Mouse (Mus musculus) heart, embryonic 15.5 days (tissue): Measurements from ENCODE around the gene 1700001C19Rik. TPM values are rescaled to one million over a fixed set of nuclear protein-coding genes. Genes with fewer than 3 reads are reported as not detected.
"Not testable (repeated sequence)": the region's sequence is repeated elsewhere in the genome, so short reads cannot be mapped to it uniquely, and the experiment has no call there.

Experiments used
- ATAC-seq: fragments of 200-750 bp; cut with Nextera tagmentation; replicated peaks from 2 replicates; pipeline ENCODE4 v1.8.0; 2017; ENCODE audit warnings: low read depth, moderate TSS enrichment; ENCODE audit not compliant: insufficient number of reproducible peaks, insufficient read depth, low FRiP score
- H3K27ac ChIP-seq: fragments of 300-500 bp; sonication (generic); 2 replicates; pipeline ENCODE4 v1.5.1; 2015; ENCODE audit warnings: mild to moderate bottlenecking, inconsistent platforms
- H3K27me3 ChIP-seq: fragments of 300-500 bp; sonication (generic); 2 replicates; pipeline ENCODE4 v1.6.1; 2015; ENCODE audit warnings: inconsistent platforms
- H3K36me3 ChIP-seq: fragments of 300-500 bp; sonication (generic); 2 replicates; pipeline ENCODE4 v1.6.1; 2015; ENCODE audit warnings: mild to moderate bottlenecking, inconsistent platforms
- H3K4me1 ChIP-seq: fragments of 300-500 bp; sonication (generic); replicated peaks from 2 replicates; pipeline ENCODE4 v1.6.1; 2015; ENCODE audit warnings: inconsistent platforms
- H3K4me2 ChIP-seq: fragments of 300-500 bp; sonication (generic); 2 replicates; pipeline ENCODE4 v1.6.1; 2015; ENCODE audit warnings: inconsistent platforms, mild to moderate bottlenecking, moderate library complexity
- H3K4me3 ChIP-seq: fragments of 300-500 bp; sonication (generic); 2 replicates; pipeline ENCODE4 v1.5.1; 2015; ENCODE audit warnings: mild to moderate bottlenecking, inconsistent platforms
- H3K9ac ChIP-seq: fragments of 300-500 bp; sonication (generic); 2 replicates; pipeline ENCODE4 v1.6.1; 2015; ENCODE audit warnings: mild to moderate bottlenecking, inconsistent platforms
- H3K9me3 ChIP-seq: fragments of 300-500 bp; sonication (generic); replicated peaks from 2 replicates; pipeline ENCODE4 v1.6.1; 2016; ENCODE audit warnings: inconsistent platforms
- WGBS: fragments of 180-500 bp; shearing (Covaris S2); methylation state at CpG from one replicate; pipeline ENCODE4 v1.1.7; 2015; ENCODE audit warnings: mixed read lengths; 5-methylcytosine and 5-hydroxymethylcytosine counted together
- polyA plus RNA-seq: library from polyadenylated mRNA; unstranded; fragments of >200 nt; fragmentation: Nextera tagmentation; extraction: Ambion mirVana; gene quantifications from 2 replicates; pipeline ENCODE4 v1.2.1, GENCODE M21; 2015

The 1700001C19Rik gene
- polyA plus RNA-seq, 1 experiment from 2014 or later: 1.0 TPM

DNA sequence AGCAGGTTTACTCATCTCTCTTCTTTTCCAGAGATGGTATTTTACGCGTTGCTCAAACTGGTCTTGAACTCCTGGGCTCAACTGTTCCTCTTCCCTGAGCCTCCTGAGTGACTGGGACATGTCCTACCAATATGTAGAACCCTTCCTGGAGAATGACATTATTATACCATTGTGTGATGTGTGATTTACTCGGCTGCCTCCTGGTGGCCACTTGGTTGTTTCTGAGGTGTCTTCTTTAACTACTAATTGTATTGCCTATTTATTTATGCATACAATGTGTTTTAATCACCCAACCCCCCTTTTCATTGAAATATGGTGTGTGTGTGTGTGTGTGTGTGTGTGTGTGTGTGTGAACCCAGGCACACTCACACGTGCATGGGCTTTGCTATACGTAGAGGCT, 6.4 kb downstream of the 1700001C19Rik start:
- no peak for ATAC-seq

DNA sequence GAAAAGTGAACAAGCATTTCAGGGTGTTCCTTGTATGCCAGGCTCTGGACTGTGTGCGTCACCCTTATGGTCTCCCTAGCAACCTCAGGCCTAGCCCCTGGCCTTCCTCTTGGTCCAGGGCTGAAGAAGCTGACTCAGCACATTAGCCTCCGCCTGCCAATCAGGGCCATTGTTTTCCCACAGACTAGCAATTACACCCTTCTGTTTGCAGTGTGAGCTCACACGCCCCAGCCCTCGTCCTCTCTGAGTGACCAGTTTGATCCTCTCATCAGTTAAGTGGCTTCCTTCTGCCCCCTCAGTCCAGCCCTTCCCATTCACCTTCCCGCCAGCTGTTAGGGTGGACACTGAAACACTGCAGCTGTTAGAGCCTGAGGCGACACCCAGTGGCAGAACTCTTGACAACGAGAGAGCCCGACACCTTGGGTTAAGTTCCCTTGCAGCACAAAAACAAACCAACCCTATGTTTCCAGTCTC, 8.3 kb downstream of the 1700001C19Rik start:
- Histone ChIP-seq H3K9me3 (no peaks in the 10 kb centered on the region), H3K36me3 (no peaks in the 10 kb centered on the region), H3K4me1 (peaks cover 11% of the 10 kb centered on the region), H3K27ac (no peak overlapping the region), H3K27me3 (no peaks in the 10 kb centered on the region), H3K4me2 (peak overlapping the region; percentile 48), H3K9ac (no peak overlapping the region), H3K4me3 (0 out of 2 replicates have a peak overlapping the region, but pooled peaks have one; percentile 13)
- peak; percentile 68 for ATAC-seq
- WGBS: 10% methylated on average over 8 of the region's 8 CpGs

More for the DNA sequence above, 6.4 kb downstream of the 1700001C19Rik start:
- 69% methylated on average over 5 of the region's 5 CpGs for WGBS
- H3K4me1 ChIP-seq: peaks cover 6% of the 10 kb centered on the region; the same call in 1 of the 2 replicates
- no peak overlapping the region for H3K4me2 ChIP-seq
- H3K27ac ChIP-seq: no peak overlapping the region
- no peaks in the 10 kb centered on the region for H3K27me3 ChIP-seq
- no peak overlapping the region for H3K9ac ChIP-seq
- H3K4me3 ChIP-seq: no peak overlapping the region
- H3K9me3 ChIP-seq: no peaks in the 10 kb centered on the region
- no peaks in the 10 kb centered on the region for H3K36me3 ChIP-seq

DNA sequence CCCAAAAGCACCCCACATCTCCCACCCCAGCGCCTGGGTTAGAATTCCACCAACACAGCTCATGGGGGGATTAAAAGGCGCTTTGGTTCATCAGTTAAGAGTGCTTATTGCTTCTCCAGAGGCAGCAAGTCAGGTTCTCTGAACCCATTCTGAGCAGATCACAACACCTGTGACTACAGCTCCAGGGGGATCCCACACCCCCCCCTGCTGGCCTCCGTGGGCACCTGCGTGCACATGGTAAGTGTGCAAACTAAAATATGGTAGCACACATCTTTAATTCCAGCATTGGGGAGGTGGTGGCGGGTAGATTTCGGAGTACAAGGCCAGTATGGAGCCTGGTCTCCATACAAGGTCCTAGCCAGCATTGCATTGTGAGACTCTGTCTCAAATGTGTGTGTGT, 9.9 kb downstream of the 1700001C19Rik start:
- H3K9ac ChIP-seq: no peak overlapping the region
- no peak for ATAC-seq
- no peaks in the 10 kb centered on the region for H3K9me3 ChIP-seq
- no peak overlapping the region for H3K27ac ChIP-seq
- H3K36me3 ChIP-seq: no peaks in the 10 kb centered on the region
- 60% methylated on average over 6 of the region's 6 CpGs for WGBS
- H3K27me3 ChIP-seq: no peaks in the 10 kb centered on the region
- H3K4me3 ChIP-seq: no peak overlapping the region
- H3K4me2 ChIP-seq: no peak overlapping the region
- H3K4me1 ChIP-seq: peaks cover 11% of the 10 kb centered on the region

DNA sequence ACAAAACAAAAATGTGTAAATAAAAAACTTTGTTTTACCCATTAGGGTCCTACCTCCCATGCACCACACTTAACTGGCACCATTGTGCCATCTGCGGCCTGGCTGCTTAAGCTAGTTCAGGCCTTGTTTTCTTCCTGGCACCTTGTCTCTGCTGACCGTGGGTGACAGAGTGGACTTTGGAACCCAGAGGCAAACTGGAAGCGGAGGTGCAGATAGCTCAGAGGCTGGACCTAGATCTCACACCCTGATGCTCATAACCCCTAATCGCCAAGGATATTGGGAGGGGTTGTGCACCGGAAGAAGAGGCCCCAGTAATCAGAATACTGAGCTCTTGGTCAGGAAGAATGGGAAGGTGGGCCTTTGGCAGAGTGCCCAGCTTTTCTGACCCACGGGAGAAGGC, 13.0 kb downstream of the 1700001C19Rik start:
- Histone ChIP-seq H3K36me3 (no peaks in the 10 kb centered on the region), H3K27ac (no peak overlapping the region), H3K4me1 (peaks cover 10% of the 10 kb centered on the region), H3K9ac (no peak overlapping the region), H3K27me3 (no peaks in the 10 kb centered on the region), H3K9me3 (no peaks in the 10 kb centered on the region), H3K4me3 (no peak overlapping the region), H3K4me2 (no peak overlapping the region)
- 59% methylated on average over 6 of the region's 6 CpGs for WGBS
- ATAC-seq: no peak

DNA sequence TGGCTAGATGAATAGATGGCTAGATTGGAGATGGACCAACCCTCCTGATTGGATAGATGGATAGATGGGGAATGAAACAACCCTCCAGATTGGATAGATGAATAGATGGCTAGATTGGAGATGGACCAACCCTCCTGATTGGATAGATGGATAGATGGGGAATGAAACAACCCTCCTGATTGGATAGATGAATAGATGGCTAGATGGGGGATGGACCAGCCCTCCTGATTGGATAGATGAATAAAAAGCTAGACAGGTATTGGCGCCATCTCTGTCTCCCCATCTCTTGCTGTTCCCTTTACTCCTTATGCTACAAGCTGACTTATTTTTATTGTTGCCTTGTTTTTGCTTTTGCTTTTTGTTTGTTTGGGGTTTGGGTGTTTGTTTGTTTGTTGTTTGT, 14.6 kb downstream of the 1700001C19Rik start:
- not testable (repeated sequence) for H3K4me3 ChIP-seq

DNA sequence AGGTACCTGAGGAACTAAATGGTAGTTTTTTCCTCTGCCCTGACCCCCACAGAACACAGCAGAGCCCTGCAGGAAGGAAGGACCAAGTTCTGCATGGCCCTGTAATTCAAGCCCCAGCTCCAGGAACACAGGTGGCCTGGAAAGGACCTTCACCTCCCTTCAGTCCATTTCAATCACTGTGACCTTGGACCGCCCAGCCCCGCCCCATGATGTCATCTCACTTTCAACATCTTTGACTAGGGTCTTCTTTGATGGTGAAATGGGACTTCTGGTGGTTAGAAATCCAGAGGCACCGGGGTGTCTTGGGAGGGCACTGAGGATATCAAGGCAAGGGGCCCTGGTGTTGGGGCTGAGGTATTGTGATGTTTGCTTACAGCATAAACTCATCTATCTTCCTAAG, 15.6 kb downstream of the 1700001C19Rik start:
- 68% methylated on average over 3 of the region's 3 CpGs for WGBS

More for the DNA sequence above, 14.6 kb downstream of the 1700001C19Rik start:
- H3K27me3 ChIP-seq, H3K9me3 ChIP-seq, H3K4me1 ChIP-seq, H3K9ac ChIP-seq, H3K36me3 ChIP-seq, H3K4me2 ChIP-seq, H3K27ac ChIP-seq, ATAC-seq: not testable (repeated sequence)
- WGBS: 92% methylated on average over 1 of the region's 1 CpGs

DNA sequence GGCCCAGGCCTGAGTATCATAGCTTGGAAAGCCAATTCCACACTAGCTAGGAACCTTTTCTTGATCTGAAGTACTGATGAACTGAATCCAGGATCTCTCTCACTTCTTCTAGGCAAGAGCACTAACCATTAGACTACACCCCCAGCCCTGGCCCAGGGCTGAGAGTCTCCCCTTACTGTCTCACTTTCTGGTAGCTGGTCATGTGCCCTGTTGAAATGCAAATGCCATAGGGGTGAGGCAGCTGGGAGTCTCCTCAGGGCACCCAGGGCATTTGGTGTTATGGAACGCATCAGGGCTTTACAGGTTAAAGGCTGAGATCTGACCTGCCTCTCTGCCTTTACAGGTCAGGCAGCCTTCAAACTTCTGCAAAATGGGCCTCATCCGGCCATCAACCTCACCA, 17.0 kb downstream of the 1700001C19Rik start:
- H3K27ac ChIP-seq: no peak overlapping the region
- no peaks in the 10 kb centered on the region for H3K36me3 ChIP-seq
- no peaks in the 10 kb centered on the region for H3K27me3 ChIP-seq
- 76% methylated on average over 2 of the region's 2 CpGs for WGBS
- H3K4me1 ChIP-seq: peaks cover 4% of the 10 kb centered on the region; the same call in 1 of the 2 replicates
- no peak for ATAC-seq
- H3K9me3 ChIP-seq: no peaks in the 10 kb centered on the region
- H3K9ac ChIP-seq: no peak overlapping the region
- no peak overlapping the region for H3K4me3 ChIP-seq
- H3K4me2 ChIP-seq: no peak overlapping the region

More for the DNA sequence above, 15.6 kb downstream of the 1700001C19Rik start:
- Histone ChIP-seq H3K9ac (no peak overlapping the region), H3K9me3 (no peaks in the 10 kb centered on the region), H3K4me1 (peaks cover 4% of the 10 kb centered on the region; the same call in 1 of the 2 replicates), H3K4me3 (no peak overlapping the region), H3K27ac (no peak overlapping the region), H3K36me3 (no peaks in the 10 kb centered on the region), H3K27me3 (no peaks in the 10 kb centered on the region), H3K4me2 (no peak overlapping the region)
- no peak for ATAC-seq

DNA sequence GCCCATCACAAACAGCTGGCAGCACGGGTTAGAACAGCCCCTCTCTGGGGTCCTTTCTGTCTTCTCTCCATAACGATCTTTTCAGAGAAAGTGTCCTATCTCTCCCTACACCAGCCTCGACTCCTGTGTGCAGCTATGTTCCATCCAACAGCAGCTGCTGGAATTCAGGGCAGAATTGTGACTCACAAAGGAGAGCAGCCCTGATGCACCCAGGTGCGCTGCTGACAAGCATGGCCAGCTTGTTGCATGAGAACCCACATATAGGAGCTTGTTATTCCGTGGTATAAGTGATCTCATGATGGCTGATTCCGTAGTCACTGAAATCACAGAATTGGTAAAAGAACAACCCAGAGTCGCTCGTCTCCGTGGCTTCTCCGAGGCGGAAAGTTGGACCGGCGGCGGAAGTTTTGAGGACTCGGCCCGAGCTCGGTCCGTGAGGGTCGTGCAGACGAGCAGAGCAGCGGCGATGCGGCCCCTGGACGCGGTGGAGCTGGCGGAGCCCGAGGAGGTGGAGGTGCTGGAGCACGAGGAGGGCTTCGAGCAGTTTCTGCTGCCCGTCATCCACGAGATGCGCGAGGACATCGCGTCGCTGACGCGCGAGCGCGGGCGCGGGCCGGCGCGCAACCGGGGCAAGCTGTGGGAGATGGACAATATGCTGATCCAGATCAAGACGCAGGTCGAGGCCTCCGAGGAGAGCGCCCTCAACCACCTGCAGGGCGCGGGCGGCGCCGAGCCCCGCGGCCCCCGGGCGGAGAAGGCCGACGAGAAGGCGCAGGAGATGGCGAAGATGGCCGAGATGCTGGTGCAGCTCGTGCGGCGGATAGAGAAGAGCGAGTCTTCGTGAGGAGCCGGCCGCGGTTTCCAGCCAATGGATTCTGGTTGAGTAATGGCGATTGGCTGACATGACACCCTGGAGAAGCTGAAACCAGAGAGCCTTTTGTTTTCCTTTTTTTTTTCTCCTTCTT, 27.0 kb downstream of the 1700001C19Rik start:
- H3K4me1 ChIP-seq, H3K9ac ChIP-seq, H3K27ac ChIP-seq, H3K9me3 ChIP-seq, ATAC-seq, H3K36me3 ChIP-seq: not testable (repeated sequence)
- WGBS: 3% methylated on average over 74 of the region's 74 CpGs
- H3K27me3 ChIP-seq: peaks cover 69% of the 10 kb centered on the region
- H3K4me3 ChIP-seq: peak overlapping the region; percentile 42
- peak overlapping the region; percentile 70 for H3K4me2 ChIP-seq

DNA sequence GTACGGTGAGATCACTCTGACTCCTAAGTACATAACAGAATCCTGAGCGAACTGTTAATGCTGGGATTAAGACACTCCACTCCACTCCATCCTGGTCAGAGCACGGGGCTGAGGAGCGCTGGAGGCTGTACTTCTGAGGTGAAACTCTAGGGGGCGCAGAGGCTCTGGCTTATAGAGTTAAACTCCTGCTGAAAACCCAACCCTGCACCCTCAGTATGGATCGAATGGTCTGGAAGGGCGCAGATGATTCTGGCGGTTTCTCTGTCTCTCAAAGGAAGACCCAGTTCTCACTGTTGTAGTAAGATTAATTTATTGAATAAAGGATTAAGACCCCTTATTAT, 28.6 kb downstream of the 1700001C19Rik start:
- Histone ChIP-seq H3K4me1 (no peaks in the 10 kb centered on the region), H3K9me3 (no peaks in the 10 kb centered on the region), H3K27ac (no peak overlapping the region), H3K4me3 (no peak overlapping the region), H3K9ac (no peak overlapping the region), H3K4me2 (no peak overlapping the region), H3K27me3 (peaks cover 64% of the 10 kb centered on the region), H3K36me3 (no peaks in the 10 kb centered on the region)
- 23% methylated on average over 8 of the region's 8 CpGs for WGBS
- peak; percentile 45; the same call in 1 of the 2 replicates for ATAC-seq

DNA sequence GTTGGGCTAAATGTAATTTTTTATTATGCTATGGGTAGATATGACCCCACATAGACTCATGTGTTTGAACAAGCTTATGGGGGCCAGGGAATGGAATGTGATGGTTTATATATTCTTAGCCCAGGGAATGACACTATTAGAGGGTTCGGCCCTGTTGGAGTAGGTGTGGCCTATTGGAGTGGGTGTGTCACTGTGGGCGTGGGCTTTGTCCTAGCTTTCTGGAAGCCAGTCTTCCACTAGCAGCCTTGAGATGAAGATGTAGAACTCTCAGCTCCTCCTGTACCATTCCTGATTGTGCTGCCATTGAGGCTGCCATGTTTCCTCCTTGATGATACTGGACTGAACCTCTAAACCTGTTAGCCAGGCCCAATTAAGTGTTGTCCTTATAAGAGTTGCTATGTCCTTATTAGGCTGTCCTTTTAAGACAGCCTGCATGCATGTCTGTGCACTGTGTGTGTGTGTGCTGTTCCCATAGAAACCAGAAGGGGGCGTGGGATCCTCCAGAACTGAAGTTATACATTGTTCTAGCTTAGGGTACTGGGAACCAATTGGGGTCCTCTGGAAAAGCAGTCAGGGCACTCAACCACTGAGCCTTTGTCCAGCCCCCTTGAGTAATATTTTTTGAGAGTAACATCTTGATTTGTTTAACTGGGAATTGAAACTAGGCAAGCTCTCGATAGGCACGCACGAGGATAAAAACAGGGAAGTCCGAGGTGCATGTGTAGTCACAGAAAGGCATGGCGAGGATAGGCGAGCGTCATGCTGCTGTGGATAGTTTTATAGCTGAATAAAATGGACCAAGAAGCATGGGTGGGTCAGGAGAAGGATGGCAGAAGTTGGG, 29.2 kb downstream of the 1700001C19Rik start:
- WGBS: 54% methylated on average over 10 of the region's 10 CpGs
- H3K9ac ChIP-seq: no peak overlapping the region
- no peak overlapping the region for H3K4me3 ChIP-seq
- H3K9me3 ChIP-seq: no peaks in the 10 kb centered on the region
- H3K36me3 ChIP-seq: no peaks in the 10 kb centered on the region
- no peak overlapping the region for H3K27ac ChIP-seq
- no peaks in the 10 kb centered on the region for H3K4me1 ChIP-seq
- H3K4me2 ChIP-seq: no peak overlapping the region
- no peak for ATAC-seq
- peaks cover 59% of the 10 kb centered on the region for H3K27me3 ChIP-seq

DNA sequence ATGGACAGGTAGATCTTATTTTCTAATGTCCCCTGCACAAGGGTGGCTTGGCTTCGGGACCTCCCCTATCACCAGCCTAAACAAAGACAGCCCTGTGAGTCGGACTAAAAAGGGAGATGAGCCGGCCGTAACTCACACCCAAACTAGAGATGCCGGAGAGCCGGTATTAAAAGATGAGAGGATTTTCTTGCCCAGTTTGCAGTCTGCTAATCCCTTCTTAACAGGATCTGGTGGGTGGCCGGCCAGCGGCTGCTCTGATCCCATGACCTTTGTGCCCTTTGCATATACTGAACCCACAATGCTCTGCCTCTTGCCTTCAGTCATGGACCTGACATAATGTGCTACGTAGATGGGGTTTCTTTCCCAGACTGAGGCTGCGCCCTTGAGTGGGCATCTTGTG, 36.7 kb downstream of the 1700001C19Rik start, which contains the start of gene Guca1a:
Gene Guca1a (minus strand): TSS at position 134 of the 400 bp plus-strand sequence.
- Histone ChIP-seq H3K4me3 (no peak within 1 kb of the TSS), H3K9ac (no peak within 1 kb of the TSS), H3K4me1 (peaks cover 3% of the 10 kb centered on the region), H3K27me3 (peaks cover 13% of the 10 kb centered on the region), H3K27ac (no peak within 1 kb of the TSS), H3K36me3 (no peaks in the 10 kb centered on the region), H3K9me3 (no peaks in the 10 kb centered on the region), H3K4me2 (no peak within 1 kb of the TSS)
- ATAC-seq: no peak
- 59% methylated on average over 10 of the region's 10 CpGs for WGBS
